Mouse (Mus musculus): ENCODE data around the gene Uchl5. TPM values are rescaled to one million over a fixed set of nuclear protein-coding genes. Genes with fewer than 3 reads are reported as not detected.

Gene Uchl5
- total RNA-seq (2023; ENCODE audit: inconsistent age) = 29.1 to 33.6 TPM (median 30.9 TPM) in 4 replicates

DNA sequence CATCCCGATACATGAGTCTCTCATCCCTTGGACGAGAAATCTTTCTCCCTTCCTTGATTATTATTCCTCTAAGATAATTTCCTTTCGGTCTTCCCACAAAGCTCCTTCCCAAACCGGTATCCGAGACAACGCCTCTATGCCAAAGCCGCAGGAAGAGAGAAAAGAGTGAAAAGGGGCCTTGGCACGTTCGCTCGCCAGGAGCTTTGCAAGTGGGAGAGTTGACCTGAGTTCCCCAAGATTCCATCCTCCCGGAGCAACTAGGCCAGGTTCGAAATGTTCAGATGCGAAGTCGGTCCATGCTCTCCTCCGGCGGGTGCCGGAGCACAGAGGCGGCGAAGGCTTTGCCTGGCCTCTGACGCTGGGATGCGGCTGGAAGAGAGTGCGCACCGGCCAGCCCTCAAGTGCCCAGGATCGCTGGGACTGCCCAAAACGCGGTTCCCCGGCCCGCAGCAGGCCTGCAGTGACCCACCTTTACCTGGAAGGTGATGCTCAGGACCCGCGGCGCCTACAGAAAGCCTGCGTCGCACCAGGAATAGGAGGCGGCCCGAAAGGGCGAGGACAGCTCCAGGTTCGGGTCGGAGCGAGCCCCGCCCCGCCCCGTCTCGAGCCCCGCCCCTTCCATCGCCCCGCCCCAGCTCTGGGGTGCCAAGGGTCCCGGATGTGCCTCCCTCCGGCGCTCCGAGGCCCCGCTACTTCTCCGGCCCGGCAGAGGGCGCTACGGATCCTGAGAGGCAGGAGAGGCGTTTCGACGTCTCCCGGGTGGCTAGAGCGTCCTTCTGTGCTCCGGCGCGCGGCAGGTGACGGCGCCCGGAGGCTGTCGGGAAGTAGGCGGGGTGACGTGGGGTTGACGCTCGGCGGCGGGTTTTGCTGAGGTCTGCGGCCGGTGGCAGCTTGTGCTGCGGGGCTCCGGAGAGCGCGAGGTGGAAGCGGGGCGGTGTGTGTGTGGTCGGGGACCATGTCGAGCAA lies at the start of gene Uchl5, which contains the start of gene Trove2:
Uchl5 (plus strand) TSS at position 827 of the 966 bp plus-strand sequence.
Trove2 (minus strand) TSS at position 623 of the 966 bp plus-strand sequence.

Other genes starting within 250 kb of the Uchl5 start
- gene B3galt2, start 136.6 kb upstream of the Uchl5 start, total RNA-seq (2023; ENCODE audit: inconsistent age) = not detected in 4 replicates
- gene Cdc73, start 74.4 kb upstream of the Uchl5 start, total RNA-seq (2023; ENCODE audit: inconsistent age) = 85.9 to 95.7 TPM (median 91.0 TPM) in 4 replicates
- 26.4 to 34.9 TPM (median 30.3 TPM) in 4 replicates for gene Glrx2, start 60.9 kb upstream of the Uchl5 start, total RNA-seq (2023; ENCODE audit: inconsistent age)
- gene Trove2, start 204 bp upstream of the Uchl5 start, total RNA-seq (2023; ENCODE audit: inconsistent age) = 1.6 to 2.6 TPM (median 2.2 TPM) in 4 replicates
- gene Rgs2, start 226.9 kb downstream of the Uchl5 start, total RNA-seq (2023; ENCODE audit: inconsistent age) = 814 to 1,041 TPM (median 897 TPM) in 4 replicates

All from B cell, adult (primary cell).